Mouse (Mus musculus): ENCODE data around the gene Vmn1r227. TPM values are rescaled to one million over a fixed set of nuclear protein-coding genes. Genes with fewer than 3 reads are reported as not detected.

The Vmn1r227 gene
- not detected in 2 replicates for polyA plus RNA-seq (2015; fragmentation: Nextera tagmentation; extraction: Ambion mirVana)

DNA sequence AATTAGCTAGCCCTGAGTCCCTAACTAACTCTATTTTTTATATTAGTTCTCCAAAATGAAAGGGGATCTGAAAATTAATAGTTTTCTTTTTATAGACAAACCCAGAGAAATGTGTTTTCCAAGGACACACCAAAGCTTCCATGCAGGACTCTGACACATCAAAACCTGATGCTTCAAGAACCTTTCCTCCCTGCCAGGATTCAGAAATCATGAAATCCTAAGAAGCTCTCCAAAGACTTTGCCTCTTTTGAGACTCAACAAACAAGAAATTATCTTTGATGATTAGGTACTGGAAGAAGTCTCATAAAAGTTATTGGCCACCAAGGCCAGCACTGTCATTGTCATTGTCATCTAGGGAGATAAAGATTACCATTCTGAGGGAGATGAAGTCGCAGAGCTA lies at the start of gene Vmn1r227:
Gene Vmn1r227, plus strand, starts transcription at position 301 of the 400 bp plus-strand sequence.

DNA sequence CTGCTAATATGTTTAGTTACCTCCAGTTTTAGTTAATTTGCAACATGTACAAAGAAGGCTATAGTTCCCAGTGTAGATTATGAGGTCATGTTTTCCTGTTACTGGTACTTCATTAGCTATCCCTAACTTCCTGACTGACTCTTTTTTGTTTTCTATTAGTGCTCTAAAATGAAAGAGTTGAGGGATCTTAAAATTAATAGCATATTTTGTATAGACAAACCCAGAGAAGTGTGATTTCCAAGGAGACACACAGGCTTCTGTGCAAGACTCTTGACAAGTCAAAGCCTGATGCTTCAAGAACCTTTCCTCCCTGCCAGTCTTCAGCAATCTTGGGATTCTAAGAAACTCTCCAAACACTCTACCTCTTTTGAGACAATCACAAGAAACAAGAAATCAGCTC lies 47.1 kb upstream of the Vmn1r227 start, which contains the start of gene Vmn1r226:
Gene Vmn1r226, plus strand, starts transcription at position 301 of the 400 bp plus-strand sequence.

DNA sequence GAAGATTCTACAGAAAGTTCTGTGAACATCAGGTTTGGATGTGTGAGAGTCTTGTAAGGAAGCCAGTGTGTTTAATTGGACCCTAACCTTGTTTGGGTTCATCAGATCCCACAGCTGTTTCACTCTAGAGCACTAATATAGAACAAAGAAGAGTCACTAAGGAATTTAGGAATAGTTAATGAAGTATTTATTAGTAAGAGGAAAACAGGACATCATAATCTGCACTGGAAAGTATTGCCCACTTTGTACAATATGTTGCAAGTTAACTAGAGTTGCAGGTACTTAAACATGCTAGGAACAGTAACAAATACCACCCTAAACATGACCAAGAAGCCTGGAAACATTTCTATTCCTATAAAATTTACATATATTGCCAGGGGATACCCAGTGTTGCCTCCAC lies 56.4 kb downstream of the Vmn1r227 start, which contains the start of gene Vmn1r228:
Gene Vmn1r228, minus strand, starts transcription at position 101 of the 400 bp plus-strand sequence.

Other genes with a start within 250 kb of the Vmn1r227 start
- gene Vmn2r108, start 248.5 kb upstream of the Vmn1r227 start, polyA plus RNA-seq (2015; fragmentation: Nextera tagmentation; extraction: Ambion mirVana), result not detected in 2 replicates
- not detected in 2 replicates for gene Vmn1r225, start 231.7 kb upstream of the Vmn1r227 start, polyA plus RNA-seq (2015; fragmentation: Nextera tagmentation; extraction: Ambion mirVana)
- gene Vmn2r109, start 165.1 kb upstream of the Vmn1r227 start, polyA plus RNA-seq (2015; fragmentation: Nextera tagmentation; extraction: Ambion mirVana), result not detected in 2 replicates
- 0.01 and 0.02 TPM in 2 replicates for gene Vmn2r110, start 133.4 kb upstream of the Vmn1r227 start, polyA plus RNA-seq (2015; fragmentation: Nextera tagmentation; extraction: Ambion mirVana)
- not detected in 2 replicates for gene Fpr-rs3, start 105.0 kb upstream of the Vmn1r227 start, polyA plus RNA-seq (2015; fragmentation: Nextera tagmentation; extraction: Ambion mirVana)
- gene Vmn1r226, start 47.0 kb upstream of the Vmn1r227 start, polyA plus RNA-seq (2015; fragmentation: Nextera tagmentation; extraction: Ambion mirVana), result not detected in 2 replicates
- not detected in 2 replicates for gene Vmn1r228, start 56.3 kb downstream of the Vmn1r227 start, polyA plus RNA-seq (2015; fragmentation: Nextera tagmentation; extraction: Ambion mirVana)
- not detected in 2 replicates for gene Vmn1r229, start 81.7 kb downstream of the Vmn1r227 start, polyA plus RNA-seq (2015; fragmentation: Nextera tagmentation; extraction: Ambion mirVana)
- gene Vmn1r230, start 110.6 kb downstream of the Vmn1r227 start, polyA plus RNA-seq (2015; fragmentation: Nextera tagmentation; extraction: Ambion mirVana), result not detected in 2 replicates
- gene Vmn1r231, start 175.2 kb downstream of the Vmn1r227 start, polyA plus RNA-seq (2015; fragmentation: Nextera tagmentation; extraction: Ambion mirVana), result not detected in 2 replicates
- gene Vmn1r232, start 189.9 kb downstream of the Vmn1r227 start, polyA plus RNA-seq (2015; fragmentation: Nextera tagmentation; extraction: Ambion mirVana), result not detected in 2 replicates
- 116 and 142 TPM in 2 replicates for gene Ppp2r1a, start 215.5 kb downstream of the Vmn1r227 start, polyA plus RNA-seq (2015; fragmentation: Nextera tagmentation; extraction: Ambion mirVana)